Mouse (Mus musculus) brain, embryonic 14.5 days (tissue): Measurements from ENCODE around the gene Ppp2r5c.

Source experiments
- CTCF ChIP-seq: fragments of 200-500 bp; IDR thresholded peaks from 2 replicates; pipeline ENCODE4 v1.5.1; 2012; ENCODE audit warnings: inconsistent platforms, mild to moderate bottlenecking, moderate library complexity, borderline replicate concordance; ENCODE audit not compliant: insufficient read depth, insufficient read length; ENCODE audit errors: extremely low read depth
- POLR2A ChIP-seq: fragments of 200-500 bp; IDR thresholded peaks from 2 replicates; pipeline ENCODE4 v1.6.1; 2012; ENCODE audit warnings: mild to moderate bottlenecking, inconsistent platforms, borderline replicate concordance; ENCODE audit not compliant: poor library complexity, insufficient read depth, insufficient read length, severe bottlenecking; ENCODE audit errors: extremely low read depth

DNA sequence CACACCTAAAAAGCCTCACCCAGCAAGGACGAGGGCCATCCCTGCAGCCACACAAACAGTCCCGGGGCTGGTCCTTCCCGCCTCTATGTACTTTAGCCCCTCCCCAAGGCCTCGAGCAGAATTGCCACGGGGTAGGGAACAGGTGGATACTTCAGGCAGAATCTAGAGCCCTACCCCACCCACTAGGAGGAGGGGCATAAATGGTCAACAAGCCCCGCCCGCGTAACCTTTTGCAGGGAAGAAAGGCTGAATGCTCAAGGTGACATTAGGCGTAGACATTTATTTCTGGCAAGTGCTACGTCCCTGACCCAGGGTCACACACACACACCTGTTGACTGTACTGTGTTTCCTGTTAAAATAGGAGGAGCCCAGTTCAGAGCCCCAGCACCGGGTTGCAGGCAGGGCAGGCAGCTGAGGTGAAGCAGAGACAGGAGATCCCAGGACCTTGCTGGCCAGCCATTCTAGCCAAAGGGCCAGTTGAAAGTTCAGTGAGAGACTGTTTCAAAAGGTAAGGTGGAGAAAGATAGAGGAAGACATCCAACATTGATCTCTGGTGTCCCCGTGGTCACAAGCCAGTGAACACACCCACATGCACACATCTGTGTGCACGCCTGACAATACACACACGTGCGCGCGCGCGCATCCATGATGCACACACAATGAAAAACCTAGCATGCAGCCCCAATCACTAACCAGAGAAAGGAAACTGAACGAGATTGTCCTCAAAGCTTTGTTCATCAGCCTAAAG is 28.8 kb upstream of the Ppp2r5c start:
- TF ChIP-seq POLR2A (no peak), CTCF (no peak)
